Mouse (Mus musculus) hindbrain, embryonic 11.5 days (tissue): Measurements from ENCODE around the gene Akap3. TPM values are rescaled to one million over a fixed set of nuclear protein-coding genes. Genes with fewer than 3 reads are reported as not detected.

ENCODE experiments used
- polyA plus RNA-seq: library from polyadenylated mRNA; unstranded; fragments of >200 nt; fragmentation: Nextera tagmentation; extraction: Ambion mirVana; gene quantifications from 2 replicates; pipeline ENCODE4 v1.2.1, GENCODE M21; 2014

Akap3 gene
- polyA plus RNA-seq, 1 experiment from 2014 or later: 0.09 TPM

Other genes starting within 250 kb of the Akap3 start
- gene Kcna1, start 206.7 kb upstream of the Akap3 start, polyA plus RNA-seq: 0.40 and 0.64 TPM in 2 replicates
- gene Kcna6, start 112.4 kb upstream of the Akap3 start, polyA plus RNA-seq: 5.0 and 6.2 TPM in 2 replicates
- 183 and 200 TPM in 2 replicates for gene Ndufa9, start 4.0 kb upstream of the Akap3 start, polyA plus RNA-seq
- gene Dyrk4, start 68.7 kb downstream of the Akap3 start, polyA plus RNA-seq: not detected in 2 replicates
- 64.0 and 65.9 TPM in 2 replicates for gene Rad51ap1, start 86.5 kb downstream of the Akap3 start, polyA plus RNA-seq
- 19.3 and 25.6 TPM in 2 replicates for gene D6Wsu163e, start 86.9 kb downstream of the Akap3 start, polyA plus RNA-seq
- gene Fgf6, start 162.5 kb downstream of the Akap3 start, polyA plus RNA-seq: 0.04 and 0.14 TPM in 2 replicates
- 0.08 TPM in 1 of 2 replicates, not detected in the other for gene Fgf23, start 219.8 kb downstream of the Akap3 start, polyA plus RNA-seq